Mouse (Mus musculus) hindbrain, embryonic 11.5 days (tissue): ENCODE measurements around the gene Nxf1. TPM values are rescaled to one million over a fixed set of nuclear protein-coding genes. Genes with fewer than 3 reads are reported as not detected.
"Not testable (repeated sequence)": the region's sequence is repeated elsewhere in the genome, so short reads cannot be mapped to it uniquely, and the experiment has no call there.

ENCODE experiments used
- ATAC-seq: fragments of 200-750 bp; cut with Nextera tagmentation; 2 replicates; pipeline ENCODE4 v1.8.0; 2017; ENCODE audit warnings: mild to moderate bottlenecking, moderate TSS enrichment, moderate library complexity; ENCODE audit not compliant: low FRiP score
- DNase-seq: peaks from one replicate; pipeline ENCODE4 v3.0.0-alpha.2; 2015; ENCODE audit warnings: low spot score
- H3K27ac ChIP-seq: fragments of 300-500 bp; sonication (generic); 2 replicates; pipeline ENCODE4 v1.5.1; 2014; ENCODE audit warnings: mild to moderate bottlenecking, low read depth, low read length
- H3K27me3 ChIP-seq: fragments of 300-500 bp; sonication (generic); 2 replicates; pipeline ENCODE4 v1.6.1; 2014; ENCODE audit warnings: mild to moderate bottlenecking, low read length, moderate library complexity, mixed read lengths; ENCODE audit not compliant: control insufficient read depth, insufficient read depth
- H3K36me3 ChIP-seq: fragments of 300-500 bp; sonication (generic); 2 replicates; pipeline ENCODE4 v1.6.1; 2014; ENCODE audit warnings: mild to moderate bottlenecking, low read length, moderate library complexity, mixed read lengths; ENCODE audit not compliant: control insufficient read depth, insufficient read depth
- H3K4me1 ChIP-seq: fragments of 300-500 bp; sonication (generic); replicated peaks from 2 replicates; pipeline ENCODE4 v1.6.1; 2014; ENCODE audit warnings: low read length, mixed read lengths; ENCODE audit not compliant: control insufficient read depth, insufficient read depth
- H3K4me2 ChIP-seq: fragments of 300-500 bp; sonication (generic); replicated peaks from 2 replicates; pipeline ENCODE4 v1.6.1; 2014; ENCODE audit warnings: mild to moderate bottlenecking, low read depth, low read length
- H3K4me3 ChIP-seq: fragments of 300-500 bp; sonication (generic); 2 replicates; pipeline ENCODE4 v1.5.1; 2014; ENCODE audit warnings: low read depth, low read length
- H3K9ac ChIP-seq: fragments of 300-500 bp; sonication (generic); 2 replicates; pipeline ENCODE4 v1.6.1; 2014; ENCODE audit warnings: low read depth, low read length
- H3K9me3 ChIP-seq: fragments of 300-500 bp; sonication (generic); 2 replicates; pipeline ENCODE4 v1.6.1; 2016; ENCODE audit warnings: low read length; ENCODE audit not compliant: control insufficient read depth
- WGBS: fragments of 180-500 bp; shearing (Covaris S2); extraction: QIAGEN DNeasy Blood & Tissue Kit; methylation state at CpG from one replicate; pipeline ENCODE4 v1.1.7; 2014; 5-methylcytosine and 5-hydroxymethylcytosine counted together
- polyA plus RNA-seq: library from polyadenylated mRNA; unstranded; fragments of >200 nt; fragmentation: Nextera tagmentation; extraction: Ambion mirVana; gene quantifications from 2 replicates; pipeline ENCODE4 v1.2.1, GENCODE M21; 2014

The Nxf1 gene
- polyA plus RNA-seq, 1 experiment from 2014 or later = 213 TPM

DNA sequence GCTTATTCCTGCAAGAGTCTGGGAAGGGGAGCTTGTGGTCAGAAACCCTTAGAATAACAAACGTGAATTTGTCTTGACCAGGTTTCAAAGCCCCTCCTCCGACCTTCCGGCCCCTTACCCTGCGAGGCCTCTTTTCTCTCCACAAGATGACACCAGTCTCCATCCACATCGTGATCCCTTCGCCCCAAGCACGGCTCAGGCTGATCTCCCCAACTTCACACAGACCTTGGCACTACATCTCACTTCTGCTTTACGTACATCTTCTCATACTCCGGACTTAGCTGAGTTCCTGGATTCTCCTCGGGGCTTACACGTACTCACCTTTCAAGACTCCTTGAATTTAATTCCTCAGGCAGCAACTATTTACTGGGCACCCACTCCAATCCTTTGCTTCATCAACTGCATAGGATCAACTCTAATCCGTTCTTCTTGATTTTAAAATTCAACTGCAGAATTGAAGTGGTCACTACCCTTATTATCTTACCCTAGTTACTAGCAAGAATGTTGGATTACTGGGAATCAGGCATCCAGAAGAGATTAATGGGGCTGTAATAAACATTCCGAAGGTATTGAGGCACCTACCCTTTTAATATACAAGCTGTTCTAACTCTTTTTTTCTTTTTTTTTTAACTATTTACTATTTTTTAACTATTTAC lies 42.7 kb upstream of the Nxf1 start:
- 10% methylated on average over 13 of the region's 13 CpGs for WGBS
- DNase-seq (no peak), ATAC-seq (peak; percentile 26; the same call in 1 of the 2 replicates)
- no peaks in the 10 kb centered on the region; the same call in 1 of the 2 replicates for H3K36me3 ChIP-seq
- no peaks in the 10 kb centered on the region for H3K27me3 ChIP-seq
- H3K9me3 ChIP-seq = no peaks in the 10 kb centered on the region
- H3K4me1 ChIP-seq = 0 out of 2 replicates have a peak, but pooled peaks cover 5% of the 10 kb centered on the region
- H3K4me2 ChIP-seq = peak overlapping the region; percentile 48
- peak overlapping the region; percentile 81 for H3K9ac ChIP-seq
- H3K27ac ChIP-seq = peak overlapping the region; percentile 87
- peak overlapping the region; percentile 75 for H3K4me3 ChIP-seq

DNA sequence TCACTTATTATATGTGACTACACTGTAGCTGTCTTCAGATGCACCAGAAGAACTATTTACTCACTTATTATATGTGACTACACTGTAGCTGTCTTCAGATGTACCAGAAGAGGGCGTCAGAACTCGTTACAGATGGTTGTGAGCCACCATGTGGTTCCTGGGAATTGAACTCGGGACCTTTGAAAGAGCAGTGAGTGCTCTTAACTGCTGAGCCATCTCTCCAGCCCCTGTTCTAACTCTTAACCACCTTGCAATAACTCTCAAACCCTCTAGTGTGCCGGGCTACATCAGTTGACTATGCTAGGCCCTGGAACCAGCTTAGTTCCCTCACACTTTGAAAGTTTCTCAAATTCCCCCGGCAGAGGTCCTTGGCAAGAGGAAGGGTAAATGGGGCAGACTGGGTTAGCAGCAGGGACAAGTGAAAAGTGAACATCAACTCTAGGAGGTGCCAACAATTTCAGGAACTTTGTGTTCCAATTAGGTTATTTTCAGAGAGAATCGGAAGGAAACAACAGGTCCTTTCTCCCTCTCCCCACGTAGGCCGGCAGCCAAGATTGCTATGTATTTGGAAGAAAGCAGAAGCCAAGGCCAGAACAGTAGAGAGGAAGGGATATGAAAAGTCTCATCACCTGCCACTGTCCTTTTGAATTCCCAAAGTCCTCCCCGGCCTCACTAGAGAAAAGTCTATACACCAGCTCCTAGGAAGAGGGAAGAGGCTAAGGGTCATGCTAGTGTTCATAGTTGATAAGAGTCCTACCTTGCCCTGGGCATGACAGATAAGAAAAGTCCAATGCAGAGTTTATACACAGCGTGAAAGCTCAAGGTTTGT lies 42.0 kb upstream of the Nxf1 start:
- no peak overlapping the region for H3K4me2 ChIP-seq
- DNase-seq = no peak
- WGBS = 82% methylated on average over 10 of the region's 10 CpGs
- H3K4me3 ChIP-seq = no peak overlapping the region
- 0 out of 2 replicates have a peak, but pooled peaks cover 5% of the 10 kb centered on the region for H3K4me1 ChIP-seq
- no peaks in the 10 kb centered on the region for H3K9me3 ChIP-seq
- no peak overlapping the region for H3K9ac ChIP-seq
- no peaks in the 10 kb centered on the region; the same call in 1 of the 2 replicates for H3K36me3 ChIP-seq
- no peak for ATAC-seq
- H3K27ac ChIP-seq = no peak overlapping the region
- no peaks in the 10 kb centered on the region for H3K27me3 ChIP-seq

GRCm38 (mm10) chr19:8715868-8716766 lies 40.8 kb upstream of the Nxf1 start:
- H3K27ac ChIP-seq = no peak overlapping the region
- no peaks in the 10 kb centered on the region for H3K27me3 ChIP-seq
- no peak overlapping the region for H3K9ac ChIP-seq
- WGBS = 56% methylated on average over 10 of the region's 10 CpGs
- H3K36me3 ChIP-seq = no peaks in the 10 kb centered on the region
- H3K9me3 ChIP-seq = no peaks in the 10 kb centered on the region
- DNase-seq = no peak
- 0 out of 2 replicates have a peak, but pooled peaks cover 5% of the 10 kb centered on the region for H3K4me1 ChIP-seq
- ATAC-seq = no peak
- H3K4me2 ChIP-seq = no peak overlapping the region
- no peak overlapping the region for H3K4me3 ChIP-seq

DNA sequence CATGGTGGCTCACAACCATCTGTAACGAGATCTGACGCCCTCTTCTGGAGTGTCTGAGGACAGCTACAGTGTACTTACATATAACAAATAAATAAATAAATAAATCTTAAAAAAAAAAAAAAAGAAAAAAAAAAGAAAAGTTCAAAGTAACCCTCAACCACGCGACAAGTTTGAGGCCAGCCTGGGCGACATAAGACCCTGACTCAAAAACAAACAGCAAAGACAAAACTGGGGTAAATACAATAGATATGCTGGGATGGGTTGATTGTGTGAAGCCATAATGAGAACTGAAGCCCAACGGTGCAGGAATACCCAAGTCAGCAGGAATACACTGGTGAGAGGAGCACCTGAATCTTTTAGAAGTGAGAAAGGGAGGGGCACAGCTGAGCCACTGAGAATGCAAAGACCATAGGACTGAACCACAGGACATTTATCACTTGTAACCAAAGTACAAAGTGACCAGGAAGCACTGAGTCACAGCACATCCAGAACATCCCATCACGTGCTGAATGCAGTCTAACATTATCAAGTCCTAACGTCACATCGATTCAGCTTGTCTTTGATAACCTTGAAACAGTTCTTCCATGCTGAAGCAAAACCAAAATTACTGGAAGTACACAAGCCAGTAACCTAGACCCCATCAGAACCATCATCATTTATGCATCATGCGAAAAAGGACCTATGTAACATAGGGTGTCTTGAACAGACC lies 40.0 kb upstream of the Nxf1 start:
- H3K27ac ChIP-seq = no peak overlapping the region
- no peaks in the 10 kb centered on the region for H3K9me3 ChIP-seq
- H3K4me1 ChIP-seq = no peaks in the 10 kb centered on the region
- no peak overlapping the region for H3K9ac ChIP-seq
- ATAC-seq (no peak), DNase-seq (no peak)
- 67% methylated on average over 8 of the region's 10 CpGs for WGBS
- no peak overlapping the region for H3K4me2 ChIP-seq
- no peaks in the 10 kb centered on the region for H3K27me3 ChIP-seq
- H3K36me3 ChIP-seq = no peaks in the 10 kb centered on the region
- H3K4me3 ChIP-seq = no peak overlapping the region

DNA sequence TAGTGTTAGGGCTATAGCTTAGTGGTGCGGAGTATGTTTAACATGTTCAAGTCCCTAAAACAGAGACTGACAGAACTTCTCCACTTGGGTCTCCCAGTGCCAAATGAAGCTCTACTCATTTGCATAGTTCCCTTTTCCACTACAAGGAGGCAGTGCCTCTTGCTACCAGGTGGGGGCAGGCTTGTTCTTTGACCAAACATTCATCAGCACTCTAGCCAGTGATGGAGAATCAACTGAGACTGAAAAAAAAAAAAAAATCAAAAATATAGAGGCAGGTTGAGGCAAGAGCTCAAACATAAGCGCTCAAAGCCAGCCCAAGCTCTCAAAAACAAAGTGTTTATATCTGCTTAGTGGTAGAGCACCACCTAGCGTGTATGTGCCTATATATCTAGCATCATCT lies 38.5 kb upstream of the Nxf1 start:
- WGBS = 74% methylated on average over 3 of the region's 3 CpGs
- Histone ChIP-seq H3K4me1 (no peaks in the 10 kb centered on the region), H3K9ac (no peak overlapping the region), H3K36me3 (no peaks in the 10 kb centered on the region), H3K27ac (no peak overlapping the region), H3K27me3 (no peaks in the 10 kb centered on the region), H3K4me2 (no peak overlapping the region), H3K9me3 (no peaks in the 10 kb centered on the region), H3K4me3 (no peak overlapping the region)
- ATAC-seq (no peak), DNase-seq (peak; percentile 75)

DNA sequence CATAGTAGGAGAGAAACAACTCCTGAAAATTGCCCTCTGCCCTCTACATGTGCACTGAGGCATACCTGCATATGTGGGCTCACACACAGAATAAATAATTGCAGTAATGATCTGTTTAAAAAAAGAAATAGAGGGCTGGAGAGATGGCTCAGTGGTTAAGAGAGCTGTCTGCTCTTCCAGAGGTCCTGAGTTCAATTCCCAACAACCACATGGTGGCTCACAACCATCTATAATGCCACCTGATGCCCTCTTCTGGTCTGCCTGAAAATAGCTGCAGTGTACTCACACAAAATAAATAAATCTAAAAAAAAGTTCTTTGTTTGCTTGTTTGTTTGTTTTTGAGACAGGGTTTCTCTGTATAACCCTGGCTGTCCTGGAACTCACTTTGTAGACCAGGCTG lies 37.8 kb upstream of the Nxf1 start:
- DNase-seq, H3K9ac ChIP-seq, H3K36me3 ChIP-seq, H3K9me3 ChIP-seq, H3K4me2 ChIP-seq, H3K27ac ChIP-seq, H3K27me3 ChIP-seq, H3K4me3 ChIP-seq, H3K4me1 ChIP-seq, ATAC-seq: not testable (repeated sequence)

GRCm38 (mm10) chr19:8721378-8721777 lies 35.5 kb upstream of the Nxf1 start:
- 85% methylated on average over 1 of the region's 1 CpGs for WGBS
- Histone ChIP-seq H3K4me3 (no peak overlapping the region), H3K9me3 (no peaks in the 10 kb centered on the region), H3K9ac (no peak overlapping the region), H3K4me1 (no peaks in the 10 kb centered on the region), H3K27ac (no peak overlapping the region), H3K36me3 (peaks cover 6% of the 10 kb centered on the region; the same call in 1 of the 2 replicates), H3K27me3 (no peaks in the 10 kb centered on the region), H3K4me2 (no peak overlapping the region)
- ATAC-seq = no peak
- DNase-seq = no peak

GRCm38 (mm10) chr19:8722021-8722420 lies 34.9 kb upstream of the Nxf1 start:
- no peak overlapping the region for H3K27ac ChIP-seq
- peak overlapping the region; percentile 88 for H3K9ac ChIP-seq
- peaks cover 7% of the 10 kb centered on the region; the same call in 1 of the 2 replicates for H3K36me3 ChIP-seq
- no peaks in the 10 kb centered on the region for H3K27me3 ChIP-seq
- H3K4me1 ChIP-seq = no peaks in the 10 kb centered on the region
- 73% methylated on average over 4 of the region's 4 CpGs for WGBS
- no peaks in the 10 kb centered on the region for H3K9me3 ChIP-seq
- DNase-seq = no peak
- H3K4me2 ChIP-seq = peak overlapping the region; percentile 69
- no peak for ATAC-seq
- H3K4me3 ChIP-seq = peak overlapping the region; percentile 84
